Mouse (Mus musculus): ENCODE data around the gene Uhmk1. TPM values are rescaled to one million over a fixed set of nuclear protein-coding genes. Genes with fewer than 3 reads are reported as not detected.

The Uhmk1 gene
- total RNA-seq (2012; rRNA removed) (22.7 and 23.8 TPM in 2 replicates), total RNA-seq (2014; rRNA removed) (30.7 and 32.5 TPM in 2 replicates), polyA plus RNA-seq (2012; ENCODE audit: insufficient read length, low read depth) (21.5 and 25.0 TPM in 2 replicates)

GRCm38 (mm10) chr1:170214757-170215522, at the start of gene Uhmk1:
Uhmk1 (minus strand) TSS chr1:170215397.
- Histone ChIP-seq H3K27me3 (replicated peaks) (no peaks in the 10 kb centered on the region), H3K4me1 (ENCODE audit: control insufficient read depth in 1 of 2, insufficient read depth in 2 of 2) (peaks cover 0 to 18% of the 10 kb centered on the region in 2 experiments; a peak in 2 of 4 replicates), H3K9me3 (replicated peaks; ENCODE audit: low read length) (no peaks in the 10 kb centered on the region), H3K4me3 (replicated peaks in 1 of 3; ENCODE audit: low read depth in 2 of 3, low read length in 2 of 3, poor library complexity in 1 of 3) (peak within 1 kb of the TSS; percentile 73 to 88 (median 87)), H3K36me3 (replicated peaks in 1 of 2; ENCODE audit: control insufficient read depth in 1 of 2, insufficient read depth in 1 of 2, low read length in 1 of 2) (peaks cover 16 to 23% of the 10 kb centered on the region in 2 experiments), H3K4me2 (ENCODE audit: insufficient read depth, low read depth, poor library complexity, severe bottlenecking) (peak within 1 kb of the TSS; percentile 98), H3K27ac (ENCODE audit: insufficient read depth, low read depth) (peak within 1 kb of the TSS; percentile 51), H3K79me2 (replicated peaks; ENCODE audit: control insufficient read depth, extremely low read depth, insufficient read depth, poor library complexity, severe bottlenecking) (peaks cover 23% of the 10 kb centered on the region), H3K9ac (ENCODE audit: insufficient read depth, low read depth) (peak within 1 kb of the TSS; percentile 87)
- TF ChIP-seq ETS1 (conservative IDR thresholded peaks at IDR 0.05; ENCODE audit: low read depth, low read length) (no peak), ZC3H11A (IDR thresholded peaks at IDR 0.05; ENCODE audit: low read depth, low read length) (no peak), MXI1 (IDR thresholded peaks at IDR 0.05; ENCODE audit: low read depth, low read length) (no peak), E2F4 (IDR thresholded peaks at IDR 0.05; ENCODE audit: insufficient replicate concordance, low read depth, low read length) (no peak), SIN3A (IDR thresholded peaks at IDR 0.05; ENCODE audit: low read length) (no peak), SMC3 (IDR thresholded peaks at IDR 0.05; ENCODE audit: low read depth, low read length) (no peak), JUN (IDR thresholded peaks at IDR 0.05; ENCODE audit: insufficient read depth, low read depth, low read length) (no peak), CHD2 (IDR thresholded peaks at IDR 0.05; ENCODE audit: low read length) (no peak), GABPA (IDR thresholded peaks at IDR 0.05; ENCODE audit: insufficient replicate concordance, low read depth, low read length) (no peak), RCOR1 (conservative IDR thresholded peaks at IDR 0.05; ENCODE audit: low read depth, low read length) (no peak), USF2 (conservative IDR thresholded peaks at IDR 0.05; ENCODE audit: low read depth, low read length) (no peak), ZNF384 (IDR thresholded peaks at IDR 0.05; ENCODE audit: low read depth, low read length) (no peak), POLR2A (IDR thresholded peaks at IDR 0.05; ENCODE audit: low read depth, low read length) (peak; percentile 76), RAD21 (IDR thresholded peaks at IDR 0.05; ENCODE audit: low read depth, low read length) (no peak), HCFC1 (IDR thresholded peaks at IDR 0.05; ENCODE audit: low read depth, low read length) (peak; percentile 77), MAZ (IDR thresholded peaks at IDR 0.05; ENCODE audit: low read depth, low read length) (peak; percentile 61; the same call in 1 of the 2 replicates), TBP (conservative IDR thresholded peaks at IDR 0.05; ENCODE audit: low read depth, low read length) (peak; percentile 73; the same call in 1 of the 2 replicates), EP300 (IDR thresholded peaks at IDR 0.05; ENCODE audit: low read length) (no peak), NRF1 (IDR thresholded peaks at IDR 0.05; ENCODE audit: low read depth, low read length) (peak; percentile 41; the same call in 1 of the 2 replicates), JUND (conservative IDR thresholded peaks at IDR 0.05; ENCODE audit: low read depth, low read length) (no peak), UBTF (IDR thresholded peaks at IDR 0.05; ENCODE audit: low read depth, low read length) (no peak; the same call in 1 of the 2 replicates), CTCF (conservative IDR thresholded peaks at IDR 0.05 in 1 of 2, IDR thresholded peaks at IDR 0.05 in 1 of 2; ENCODE audit: low read depth in 2 of 2, low read length in 2 of 2) (no peak), USF1 (IDR thresholded peaks at IDR 0.05; ENCODE audit: low read depth, low read length) (no peak), KAT2A (IDR thresholded peaks at IDR 0.05; ENCODE audit: insufficient replicate concordance, low read length) (peak; percentile 52; the same call in 1 of the 2 replicates), ZMIZ1 (IDR thresholded peaks at IDR 0.05; ENCODE audit: low read depth, low read length) (0 out of 2 replicates have a peak, but pooled peaks have one; percentile 43), ZKSCAN1 (IDR thresholded peaks at IDR 0.05; ENCODE audit: borderline replicate concordance, low read depth, low read length) (no peak), POLR2AphosphoS2 (IDR thresholded peaks at IDR 0.05; ENCODE audit: low read depth, low read length) (no peak), ELF1 (IDR thresholded peaks at IDR 0.05; ENCODE audit: low read depth, low read length) (peak; percentile 88), MAX (IDR thresholded peaks at IDR 0.05; ENCODE audit: low read length) (no peak), CHD1 (IDR thresholded peaks at IDR 0.05; ENCODE audit: low read depth, low read length) (no peak; the same call in 1 of the 2 replicates), MYC (IDR thresholded peaks at IDR 0.05; ENCODE audit: low read depth, low read length) (no peak), MAFK (IDR thresholded peaks at IDR 0.05; ENCODE audit: insufficient replicate concordance, low read length) (no peak), PAX5 (IDR thresholded peaks at IDR 0.05; ENCODE audit: low read length) (no peak), IRF4 (IDR thresholded peaks at IDR 0.05; ENCODE audit: low read depth, low read length) (0 out of 2 replicates have a peak, but pooled peaks have one; percentile 12), NELFE (IDR thresholded peaks at IDR 0.05; ENCODE audit: low read depth, low read length) (peak; percentile 64), BHLHE40 (IDR thresholded peaks at IDR 0.05; ENCODE audit: low read depth, low read length) (no peak), MEF2A (IDR thresholded peaks at IDR 0.05; ENCODE audit: borderline replicate concordance, low read depth, low read length) (no peak), TCF12 (IDR thresholded peaks at IDR 0.05; ENCODE audit: low read depth, low read length) (peak; percentile 88)
- dilution Hi-C loops (cut with MboI; ENCODE audit: extremely low pct_ligation_motif_present, extremely low pct_unique_long_range_greater_than_20kb, low sequenced_read_pairs), result no loop called here
- peak; percentile 92 for DNase-seq (ENCODE audit: extremely low read depth)
- in situ Hi-C loops (cut with MboI; ENCODE audit: low pct_ligation_motif_present, low pct_unique_long_range_greater_than_20kb, low sequenced_read_pairs), result loop anchor here (10.0 kb wide), 1 partner anchor 390 kb away; no protein-coding TSS in a partner anchor

Data from CH12.LX (cell line).